Mouse (Mus musculus) MEL (cell line): ENCODE data around the gene Ugt1a1.

Experiments
- ETS1 ChIP-seq: IDR thresholded peaks from 2 replicates; pipeline ENCODE4 v1.6.1; 2012; ENCODE audit warnings: low read depth, mild to moderate bottlenecking, inconsistent platforms, low read length, improper control_type of control experiment, moderate library complexity
- TBP ChIP-seq: IDR thresholded peaks from 2 replicates; pipeline ENCODE4 v1.8.0; 2011; ENCODE audit warnings: low read depth, low read length, improper control_type of control experiment

DNA sequence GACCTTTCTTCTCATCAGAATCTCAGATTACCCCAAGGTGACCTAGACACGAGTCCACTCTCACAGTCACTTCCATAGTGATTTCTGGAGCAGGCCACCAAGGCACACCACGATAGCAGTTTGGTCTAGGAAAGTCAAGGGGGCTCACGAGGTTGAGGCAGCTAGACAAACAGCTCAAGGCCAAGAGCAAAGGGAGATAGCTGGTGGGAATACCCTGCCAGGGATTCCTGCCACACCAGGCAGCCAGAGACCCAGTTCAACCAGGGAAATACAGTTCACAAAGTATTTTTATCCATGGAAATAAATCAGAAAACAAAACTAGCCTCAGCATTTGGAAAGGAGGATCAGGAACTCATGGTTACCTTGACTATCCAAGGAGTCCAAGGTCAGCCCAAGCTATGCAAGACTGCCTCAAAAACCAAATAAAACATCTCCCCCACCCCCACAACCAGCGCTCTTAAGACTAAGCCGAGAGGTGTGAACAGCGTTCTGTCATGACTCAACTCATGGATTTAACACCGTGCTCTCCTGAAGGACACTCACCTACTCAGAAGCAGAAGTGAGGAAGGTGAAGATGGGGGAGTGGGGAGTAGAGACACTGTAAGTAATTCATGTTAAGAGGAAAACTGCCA, 52.6 kb downstream of the Ugt1a1 start:
- TF ChIP-seq TBP, result no peak
- TF ChIP-seq ETS1, result no peak
